Mouse (Mus musculus): ENCODE results near the gene Ipo7. TPM values are rescaled to one million over a fixed set of nuclear protein-coding genes. Genes with fewer than 3 reads are reported as not detected.
A peak's percentile ranks its signal among the peaks of the same experiment; 100 is the strongest.
"Not testable (repeated sequence)": the region's sequence is repeated elsewhere in the genome, so short reads cannot be mapped to it uniquely, and the experiment has no call there.

Gene Ipo7
- polyA plus RNA-seq, 2 experiments from 2014 or later = 24.0 to 33.0 TPM

- no peak for ATAC-seq
Observed at GRCm38 (mm10) chr7:110023553-110023952, 5.5 kb downstream of the Ipo7 start.

DNA sequence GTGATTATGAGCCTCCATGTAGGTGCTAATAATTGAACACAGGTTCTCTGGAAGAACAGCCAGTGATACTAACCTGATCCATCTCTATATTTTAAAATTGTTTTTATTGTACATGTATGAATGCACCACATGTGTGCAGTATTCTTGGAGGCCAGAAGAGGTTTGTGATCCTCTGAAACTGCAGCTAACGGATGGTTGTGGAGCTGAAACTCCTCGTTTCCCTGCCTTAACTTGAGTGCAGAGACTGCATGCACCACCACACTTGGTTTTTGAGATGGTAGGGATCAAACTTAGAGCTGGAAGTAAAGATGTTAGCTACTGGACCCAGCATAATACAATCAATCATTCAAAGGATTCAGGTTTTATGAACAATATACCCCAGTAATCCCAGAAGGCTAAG lies 8.5 kb downstream of the Ipo7 start:
- ATAC-seq = no peak

DNA sequence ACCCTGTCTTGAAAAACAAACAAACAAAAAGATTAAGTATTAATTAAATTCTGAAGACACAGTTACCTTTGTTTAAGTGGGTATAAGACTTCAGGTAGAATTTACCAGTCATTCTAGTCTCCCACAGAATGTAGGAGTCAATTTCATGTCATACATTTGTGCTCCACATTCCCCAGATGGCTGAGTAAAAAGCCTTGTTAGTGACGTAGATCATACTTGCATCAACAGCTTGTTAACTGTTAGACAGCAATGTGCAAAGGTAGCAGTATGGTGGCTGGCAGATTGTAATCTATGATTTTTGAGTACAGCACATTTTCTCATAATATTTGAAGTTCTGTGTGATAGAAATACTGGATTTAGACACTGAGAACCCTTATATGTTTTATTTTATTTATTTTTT lies 10.8 kb downstream of the Ipo7 start:
- ATAC-seq = no peak

DNA sequence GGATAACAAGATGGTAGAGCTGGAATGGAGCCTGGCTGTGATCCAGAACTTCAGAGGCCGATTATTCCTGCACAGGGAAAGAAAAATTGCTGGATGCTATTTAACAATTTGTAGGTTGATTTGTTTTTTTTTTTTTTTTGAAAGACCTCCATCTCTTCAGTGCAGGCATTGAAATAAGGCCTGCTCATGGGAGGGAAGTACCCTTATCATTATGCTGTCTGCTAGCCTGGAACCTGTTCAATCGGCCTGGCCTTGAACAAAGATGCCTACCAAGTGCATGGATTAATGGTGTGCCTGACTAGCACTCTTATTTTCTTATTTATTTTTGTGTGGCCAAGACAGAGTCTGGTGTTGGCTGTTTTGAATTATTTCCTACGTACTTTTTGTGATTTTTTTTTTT lies 12.3 kb downstream of the Ipo7 start:
- no peak for ATAC-seq

GRCm38 (mm10) chr7:110057723-110058122 lies 39.6 kb downstream of the Ipo7 start:
- ATAC-seq = not testable (repeated sequence)

DNA sequence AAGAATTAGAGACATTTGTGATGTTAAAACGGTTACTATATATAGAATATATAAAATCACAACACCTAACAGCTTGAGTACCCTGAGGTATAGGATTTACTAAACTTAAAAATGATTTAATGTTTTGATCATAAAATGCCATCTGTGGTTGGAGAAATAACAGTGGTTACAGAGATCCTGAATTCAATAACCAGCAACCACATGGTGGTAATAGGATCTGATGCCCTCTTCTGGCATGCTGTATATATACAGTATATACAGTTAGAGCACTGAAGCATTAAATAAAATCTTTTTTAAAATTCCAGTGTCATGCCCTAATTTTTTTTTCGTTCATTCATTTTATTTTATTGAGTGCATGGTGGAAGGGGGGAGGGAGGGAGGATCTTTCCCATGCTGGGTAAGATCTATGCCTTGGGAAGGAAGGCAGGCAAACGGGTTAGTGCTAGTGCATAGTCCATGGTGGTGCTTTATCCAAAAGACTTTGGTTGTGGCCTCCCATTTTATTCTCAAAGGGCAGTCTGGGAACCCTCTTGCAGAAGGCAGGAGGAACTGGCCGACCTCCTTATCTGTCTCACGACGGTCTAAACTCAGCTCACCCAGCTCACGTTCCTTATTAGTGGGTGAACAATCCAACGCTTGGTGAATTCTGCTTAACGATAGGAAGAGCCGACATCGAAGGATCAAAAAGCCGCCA lies 41.2 kb downstream of the Ipo7 start:
- no peak for ATAC-seq

- ATAC-seq = no peak
Observed at GRCm38 (mm10) chr7:110060106-110060668, 42.1 kb downstream of the Ipo7 start.

DNA sequence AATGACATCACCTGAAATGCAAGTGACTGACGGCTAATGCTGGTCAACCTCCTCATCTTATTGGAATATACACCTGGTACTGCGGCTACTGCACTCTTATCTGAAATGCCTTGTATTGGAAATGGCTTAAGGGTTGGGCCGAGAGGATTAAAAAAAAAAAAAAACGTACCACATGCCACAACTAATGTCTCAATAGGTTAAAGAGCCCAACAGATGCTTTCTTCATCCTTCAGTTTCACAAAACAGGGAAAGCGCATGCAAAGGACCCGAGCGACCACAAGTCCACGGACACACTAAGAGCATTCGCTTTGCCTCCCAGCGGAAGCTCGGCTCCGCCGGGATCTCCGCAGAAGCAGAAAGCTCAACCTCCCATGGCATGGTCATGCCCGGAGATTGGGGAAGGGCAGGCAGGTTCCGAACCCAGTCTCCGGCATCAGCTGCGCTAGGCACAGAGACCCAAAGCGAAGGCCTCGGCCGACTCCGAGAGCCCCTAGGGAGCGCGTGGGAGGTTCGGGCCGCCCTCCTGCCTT lies 42.7 kb downstream of the Ipo7 start:
- ATAC-seq = peak; percentile 3

- ATAC-seq = peak; percentile 93
Observed at GRCm38 (mm10) chr7:110061199-110061751, 43.2 kb downstream of the Ipo7 start, which contains the start of gene Zfp143. TSS of gene Zfp143 (plus strand) at chr7:110061217.

- ATAC-seq = peak; percentile 17
Observed at GRCm38 (mm10) chr7:110061752-110062273, 43.7 kb downstream of the Ipo7 start.

DNA sequence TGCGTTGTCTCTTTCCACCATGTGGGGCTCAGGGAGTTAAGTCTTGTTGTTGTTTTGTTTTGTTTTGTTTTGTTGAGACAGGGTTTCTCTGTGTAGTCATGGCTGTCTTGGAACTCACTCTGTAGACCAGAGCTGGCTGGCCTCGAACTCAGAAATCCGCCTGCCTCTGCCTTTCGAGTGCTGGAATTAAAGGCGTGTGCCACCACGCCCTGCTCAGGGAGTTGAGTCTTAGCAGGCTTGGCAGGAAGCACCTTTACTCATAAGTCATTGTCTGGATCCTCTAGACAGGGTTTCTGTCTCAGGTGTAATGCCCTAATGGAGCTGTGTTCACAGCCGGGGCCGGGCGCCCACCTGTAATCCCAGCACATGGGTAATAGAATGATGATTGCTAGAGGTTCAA lies 45.7 kb downstream of the Ipo7 start:
- no peak for ATAC-seq

GRCm38 (mm10) chr7:110069070-110069469 lies 51.0 kb downstream of the Ipo7 start:
- no peak for ATAC-seq

GRCm38 (mm10) chr7:110078168-110078567 lies 60.1 kb downstream of the Ipo7 start:
- ATAC-seq = no peak

DNA sequence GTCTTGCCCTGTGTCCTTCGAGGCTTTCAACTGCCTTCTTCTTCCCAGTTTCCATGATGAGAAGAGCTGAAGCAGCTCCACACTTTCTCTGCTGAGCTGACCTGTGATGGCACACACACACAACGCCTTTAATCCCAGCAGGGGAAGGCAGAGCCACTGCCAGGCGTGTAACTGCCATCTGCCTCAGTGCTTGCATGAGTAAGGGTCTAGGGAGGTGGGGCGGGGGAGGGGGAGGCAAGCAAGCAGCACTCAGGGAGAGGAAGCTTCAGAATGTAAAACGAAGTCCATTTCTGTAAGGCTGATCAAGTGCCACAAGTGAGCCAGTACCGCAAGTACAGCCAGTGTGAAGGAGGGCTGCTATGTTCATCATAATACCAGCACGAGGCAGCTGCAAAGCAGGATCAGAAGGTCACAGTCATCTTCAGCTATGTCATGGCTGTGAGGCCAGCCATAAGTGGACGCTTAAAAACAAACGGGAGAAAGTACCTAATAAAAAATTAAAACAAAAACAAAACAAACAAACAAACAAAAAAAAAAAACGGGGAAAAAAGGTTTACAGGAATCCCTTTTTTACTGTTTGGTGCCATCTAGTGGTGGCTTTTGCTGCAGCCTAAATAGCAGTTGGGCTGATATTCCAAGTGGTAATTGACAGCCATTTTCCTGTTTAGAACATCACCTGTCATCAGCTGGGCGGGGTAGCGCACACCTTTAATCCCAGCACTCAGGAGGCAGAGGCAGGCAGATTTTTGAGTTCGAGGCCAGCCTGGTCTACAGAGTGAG lies 65.5 kb downstream of the Ipo7 start:
- ATAC-seq = peak; percentile 83

- no peak for ATAC-seq
Observed at GRCm38 (mm10) chr7:110085217-110085616, 67.1 kb downstream of the Ipo7 start.

DNA sequence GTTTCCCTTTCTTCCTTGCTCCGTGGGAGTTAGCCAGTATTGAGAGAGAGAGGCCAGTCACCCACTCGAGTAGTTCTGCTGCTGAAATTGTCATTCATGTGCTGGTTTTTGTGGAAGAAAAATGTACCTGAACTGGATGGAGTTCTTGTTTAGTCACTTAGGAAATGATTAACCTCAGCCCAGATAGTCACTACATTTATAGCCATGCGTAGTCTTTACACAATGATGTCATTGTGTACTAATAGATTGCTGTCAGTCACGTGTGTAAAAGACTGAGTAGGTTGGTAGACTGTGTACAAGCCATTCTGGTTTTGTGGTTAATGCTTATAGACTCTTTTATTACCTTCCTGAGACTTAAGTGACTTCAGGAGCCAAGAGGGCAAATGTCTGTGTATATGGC lies 69.8 kb downstream of the Ipo7 start:
- ATAC-seq = no peak

DNA sequence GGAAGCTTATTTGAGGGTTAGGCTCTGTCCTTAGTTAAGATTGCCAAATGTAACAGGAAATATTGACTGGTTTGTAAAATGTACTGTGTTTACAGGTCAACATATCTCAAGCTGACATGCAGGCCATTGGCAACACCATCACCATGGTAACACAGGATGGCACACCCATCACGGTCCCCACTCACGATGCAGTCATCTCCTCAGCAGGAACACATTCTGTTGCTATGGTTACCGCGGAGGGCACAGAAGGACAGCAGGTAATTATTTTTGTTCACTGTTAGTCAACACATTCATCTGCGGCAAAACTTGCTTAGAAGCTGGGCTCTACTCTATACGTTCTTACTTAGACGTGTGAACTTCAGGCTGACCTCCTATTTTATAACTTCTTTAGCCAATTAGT lies 73.6 kb downstream of the Ipo7 start:
- ATAC-seq = no peak

DNA sequence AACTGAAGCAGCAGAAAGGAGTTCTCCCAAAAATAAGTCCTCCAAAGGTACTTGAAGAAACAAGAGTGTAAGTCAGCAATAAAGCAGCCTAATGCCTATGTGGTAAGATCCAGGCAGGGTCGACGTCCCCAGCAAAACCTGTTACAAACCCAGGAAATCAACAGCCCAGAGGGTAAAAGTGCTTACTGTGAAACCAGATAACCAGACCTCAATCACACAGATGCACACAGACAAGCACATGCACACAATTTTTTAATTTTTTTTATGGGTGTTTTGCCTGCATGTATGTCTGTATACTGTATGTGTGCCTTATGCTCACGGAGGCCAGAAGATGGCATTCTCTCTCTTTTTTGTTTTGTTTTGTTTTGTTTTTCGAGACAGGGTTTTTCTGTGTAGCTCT lies 78.3 kb downstream of the Ipo7 start:
- no peak for ATAC-seq

DNA sequence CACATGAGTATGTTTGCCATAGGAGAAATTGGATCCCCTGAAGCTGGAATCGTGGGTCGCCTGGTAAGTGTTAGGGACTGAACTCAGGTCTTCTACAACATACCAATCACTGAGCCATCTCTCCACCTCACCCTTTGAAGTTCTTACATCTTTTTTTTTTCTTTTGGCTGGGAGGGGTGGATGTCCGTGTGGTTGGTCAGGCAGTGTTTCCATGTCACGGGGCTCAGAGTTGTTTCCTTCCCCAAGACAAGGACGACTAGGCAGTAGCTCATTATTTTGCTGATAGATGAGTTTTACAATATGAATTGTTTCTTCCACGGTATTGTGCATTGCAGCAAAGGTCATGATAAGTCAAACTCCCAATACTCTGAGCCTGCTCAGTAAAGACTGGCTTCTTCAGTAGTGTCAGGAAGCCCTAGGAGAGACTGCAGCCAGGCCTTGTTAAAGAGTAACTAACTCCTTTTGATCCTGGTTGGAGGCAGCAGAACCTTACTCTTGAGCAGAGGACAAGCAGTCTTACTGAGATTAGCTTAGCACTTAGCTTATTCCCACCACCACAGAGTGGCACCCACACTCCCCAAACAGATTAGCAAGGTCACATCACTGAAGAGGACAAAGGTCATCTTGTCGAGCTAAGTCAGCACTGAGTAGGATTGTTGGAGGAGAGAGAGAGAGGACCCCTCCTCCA lies 79.2 kb downstream of the Ipo7 start:
- ATAC-seq = no peak

GRCm38 (mm10) chr7:110100854-110101253 lies 82.8 kb downstream of the Ipo7 start:
- ATAC-seq = no peak

- no peak for ATAC-seq
Observed at GRCm38 (mm10) chr7:110101266-110101665, 83.2 kb downstream of the Ipo7 start.

- ATAC-seq = no peak
Observed at GRCm38 (mm10) chr7:110105041-110105440, 87.0 kb downstream of the Ipo7 start.
